Mouse (Mus musculus) stomach, postnatal 0 days (tissue): ENCODE data around the gene Sez6l. TPM values are rescaled to one million over a fixed set of nuclear protein-coding genes. Genes with fewer than 3 reads are reported as not detected.

Experiments
- ATAC-seq: fragments of 200-750 bp; cut with Nextera tagmentation; 2 replicates; pipeline ENCODE4 v1.8.0; 2017; ENCODE audit not compliant: low FRiP score, low TSS enrichment
- DNase-seq: peaks from one replicate; pipeline ENCODE4 v3.0.0-alpha.2; 2016; ENCODE audit warnings: low spot score
- H3K27ac ChIP-seq: fragments of 300-500 bp; sonication (generic); replicated peaks from 2 replicates; pipeline ENCODE4 v1.5.1; 2014; ENCODE audit warnings: mild to moderate bottlenecking, control low read depth
- H3K27me3 ChIP-seq: fragments of 300-500 bp; sonication (generic); 2 replicates; pipeline ENCODE4 v1.6.1; 2014; ENCODE audit warnings: low read length; ENCODE audit not compliant: control insufficient read depth, insufficient read depth
- H3K36me3 ChIP-seq: fragments of 300-500 bp; sonication (generic); 2 replicates; pipeline ENCODE4 v1.6.1; 2014; ENCODE audit warnings: low read length, mixed read lengths; ENCODE audit not compliant: control insufficient read depth, insufficient read depth
- H3K4me1 ChIP-seq: fragments of 300-500 bp; sonication (generic); replicated peaks from 2 replicates; pipeline ENCODE4 v1.6.1; 2014; ENCODE audit warnings: antibody characterized with exemption; ENCODE audit not compliant: control insufficient read depth, insufficient read depth
- H3K4me2 ChIP-seq: fragments of 300-500 bp; sonication (generic); replicated peaks from 2 replicates; pipeline ENCODE4 v1.6.1; 2014; ENCODE audit warnings: low read depth, mild to moderate bottlenecking, control low read depth, moderate library complexity
- H3K4me3 ChIP-seq: fragments of 300-500 bp; sonication (generic); 2 replicates; pipeline ENCODE4 v1.5.1; 2014; ENCODE audit warnings: low read depth, low read length, control low read depth
- H3K9ac ChIP-seq: fragments of 300-500 bp; sonication (generic); 2 replicates; pipeline ENCODE4 v1.6.1; 2014; ENCODE audit warnings: mild to moderate bottlenecking, low read length, control low read depth, mixed read lengths
- H3K9me3 ChIP-seq: fragments of 300-500 bp; sonication (generic); 2 replicates; pipeline ENCODE4 v1.6.1; 2016; ENCODE audit warnings: low read length; ENCODE audit not compliant: control insufficient read depth
- CTCF ChIP-seq: IDR thresholded peaks from 2 replicates; pipeline ENCODE4 v1.5.1; 2016; ENCODE audit warnings: antibody characterized with exemption, low read depth, mild to moderate bottlenecking, moderate library complexity
- EP300 ChIP-seq: optimal IDR thresholded peaks from 2 replicates; pipeline ENCODE3; 2016; ENCODE audit warnings: antibody characterized with exemption
- WGBS: fragments of 180-500 bp; shearing (Covaris S2); extraction: QIAGEN DNeasy Blood & Tissue Kit; methylation state at CpG from one replicate; pipeline ENCODE4 v1.1.7; 2014; 5-methylcytosine and 5-hydroxymethylcytosine counted together
- polyA plus RNA-seq: library from polyadenylated mRNA; unstranded; fragments of >200 nt; fragmentation: Nextera tagmentation; extraction: Ambion mirVana; gene quantifications from 2 replicates; pipeline ENCODE4 v1.2.1, GENCODE M21; 2015

The Sez6l gene
- polyA plus RNA-seq, 1 experiment from 2014 or later: 0.42 TPM

- TF ChIP-seq CTCF (no peak), EP300 (no peak)
- no peak overlapping the region for H3K9ac ChIP-seq
- no peaks in the 10 kb centered on the region for H3K36me3 ChIP-seq
- DNase-seq: no peak
- H3K4me3 ChIP-seq: no peak overlapping the region
- H3K4me1 ChIP-seq: no peaks in the 10 kb centered on the region
- no peaks in the 10 kb centered on the region for H3K9me3 ChIP-seq
- ATAC-seq: no peak
- no peak overlapping the region for H3K27ac ChIP-seq
- H3K4me2 ChIP-seq: no peak overlapping the region
- H3K27me3 ChIP-seq: no peaks in the 10 kb centered on the region
- 80% methylated on average over 8 of the region's 8 CpGs for WGBS
These were observed 94.0 kb downstream of the Sez6l start for GRCm38 (mm10) chr5:112483030-112483429.

GRCm38 (mm10) chr5:112482551-112482950 lies 94.4 kb downstream of the Sez6l start:
- Histone ChIP-seq H3K4me3 (no peak overlapping the region), H3K36me3 (no peaks in the 10 kb centered on the region), H3K9ac (no peak overlapping the region), H3K4me2 (no peak overlapping the region), H3K27ac (no peak overlapping the region), H3K27me3 (no peaks in the 10 kb centered on the region), H3K4me1 (no peaks in the 10 kb centered on the region), H3K9me3 (no peaks in the 10 kb centered on the region)
- DNase-seq (no peak), ATAC-seq (no peak)
- WGBS: 65% methylated on average over 13 of the region's 13 CpGs
- no peak for TF ChIP-seq EP300
- TF ChIP-seq CTCF: no peak

GRCm38 (mm10) chr5:112481946-112482410 lies 95.0 kb downstream of the Sez6l start:
- Histone ChIP-seq H3K27me3 (no peaks in the 10 kb centered on the region), H3K4me2 (no peak overlapping the region), H3K36me3 (no peaks in the 10 kb centered on the region), H3K4me3 (no peak overlapping the region), H3K27ac (no peak overlapping the region), H3K4me1 (no peaks in the 10 kb centered on the region), H3K9ac (no peak overlapping the region), H3K9me3 (no peaks in the 10 kb centered on the region)
- 36% methylated on average over 19 of the region's 19 CpGs for WGBS
- DNase-seq: no peak
- TF ChIP-seq EP300 (no peak), CTCF (no peak)
- no peak for ATAC-seq

- no peak overlapping the region for H3K4me2 ChIP-seq
- no peaks in the 10 kb centered on the region for H3K27me3 ChIP-seq
- TF ChIP-seq CTCF: no peak
- no peaks in the 10 kb centered on the region for H3K36me3 ChIP-seq
- 17% methylated on average over 6 of the region's 6 CpGs for WGBS
- H3K9me3 ChIP-seq: no peaks in the 10 kb centered on the region
- ATAC-seq: no peak; the same call in 1 of the 2 replicates
- H3K9ac ChIP-seq: no peak overlapping the region
- no peak for DNase-seq
- no peaks in the 10 kb centered on the region for H3K4me1 ChIP-seq
- no peak overlapping the region for H3K27ac ChIP-seq
- no peak overlapping the region for H3K4me3 ChIP-seq
These were observed 103.5 kb downstream of the Sez6l start for GRCm38 (mm10) chr5:112473453-112473852.

GRCm38 (mm10) chr5:112470144-112470543 lies 106.8 kb downstream of the Sez6l start:
- no peak for DNase-seq
- WGBS: 72% methylated on average over 6 of the region's 6 CpGs
- H3K9me3 ChIP-seq: no peaks in the 10 kb centered on the region

GRCm38 (mm10) chr5:112468986-112469581 lies 107.9 kb downstream of the Sez6l start:
- H3K36me3 ChIP-seq: no peaks in the 10 kb centered on the region
- DNase-seq: no peak
- no peak overlapping the region for H3K9ac ChIP-seq
- TF ChIP-seq CTCF (no peak), EP300 (no peak)
- no peaks in the 10 kb centered on the region for H3K4me1 ChIP-seq
- no peak overlapping the region for H3K4me3 ChIP-seq
- no peaks in the 10 kb centered on the region for H3K27me3 ChIP-seq
- H3K27ac ChIP-seq: no peak overlapping the region
- WGBS: 63% methylated on average over 4 of the region's 4 CpGs
- no peak overlapping the region for H3K4me2 ChIP-seq
- ATAC-seq: no peak
- H3K9me3 ChIP-seq: no peaks in the 10 kb centered on the region

More at GRCm38 (mm10) chr5:112470144-112470543, 106.8 kb downstream of the Sez6l start:
- no peak overlapping the region for H3K27ac ChIP-seq
- no peaks in the 10 kb centered on the region for H3K36me3 ChIP-seq
- H3K27me3 ChIP-seq: no peaks in the 10 kb centered on the region
- H3K9ac ChIP-seq: no peak overlapping the region
- TF ChIP-seq CTCF: peak; percentile 82
- no peak for TF ChIP-seq EP300
- ATAC-seq: no peak
- no peak overlapping the region for H3K4me2 ChIP-seq
- no peaks in the 10 kb centered on the region for H3K4me1 ChIP-seq
- H3K4me3 ChIP-seq: no peak overlapping the region
